In genomic region chr6:142040306-142041175, GRCm38 (mm10) we compare ENCODE assay signal across 10 mouse cellular contexts. TPM values are rescaled to one million over a fixed set of nuclear protein-coding genes. Genes with fewer than 3 reads are reported as not detected.
DNase-seq lines count a peak whose midpoint lies in the region; ATAC-seq and TF ChIP-seq lines count a peak whose summit lies in the region.
"Had no signal": no experiment of that assay in that cellular context is flagged by ENCODE, and none has a peak within 500 bp of the region (broad histone marks: within the 10 kb centered on the region; RNA-seq: fewer than 3 reads in every experiment).

No protein-coding gene starts in this region.

- peak; percentile 0 for DNase-seq in cerebellum, adult 11 months
- no peak for DNase-seq in cerebellum, adult 8-10 months
- peak; percentile 65 for DNase-seq in brain, adult 2 months (ENCODE audit: low read depth, low spot score)
- DNase-seq in forebrain, postnatal 0 days = peak; percentile 63
- peak; percentile 85 for DNase-seq in kidney, adult 9 months
- no peak for DNase-seq in MN1 (ENCODE audit: low spot score)

- peak; percentile 78 for ATAC-seq in forebrain, postnatal 0 days
- ATAC-seq in limb, embryonic 13.5 days (ENCODE audit: low FRiP score, low read depth) = peak; percentile 37; the same call in 1 of the 2 replicates
- peak; percentile 78; the same call in 1 of the 2 replicates for ATAC-seq in neural tube, embryonic 15.5 days (ENCODE audit: low FRiP score)

- no peak overlapping the region for H3K9ac ChIP-seq in forebrain, postnatal 0 days
- H3K9ac ChIP-seq in limb, embryonic 13.5 days = no peak overlapping the region
- H3K9ac ChIP-seq in neural tube, embryonic 15.5 days (replicated peaks) = no peak overlapping the region
- H3K9ac ChIP-seq: heart, embryonic 15.5 days had no signal

- H3K4me1 ChIP-seq in forebrain, postnatal 0 days (ENCODE audit: insufficient read depth) = no peaks in the 10 kb centered on the region
- no peaks in the 10 kb centered on the region for H3K4me1 ChIP-seq in limb, embryonic 13.5 days
- H3K4me1 ChIP-seq in neural tube, embryonic 15.5 days = no peaks in the 10 kb centered on the region
- H3K4me1 ChIP-seq: heart, embryonic 15.5 days had no signal

- no peaks in the 10 kb centered on the region for H3K9me3 ChIP-seq in forebrain, postnatal 0 days (ENCODE audit: low read length)
- no peaks in the 10 kb centered on the region for H3K9me3 ChIP-seq in limb, embryonic 13.5 days
- no peaks in the 10 kb centered on the region for H3K9me3 ChIP-seq in neural tube, embryonic 15.5 days (replicated peaks)
- H3K9me3 ChIP-seq: heart, embryonic 15.5 days had no signal

- no peak overlapping the region for H3K4me2 ChIP-seq in forebrain, postnatal 0 days (ENCODE audit: low read depth)
- no peak overlapping the region for H3K4me2 ChIP-seq in limb, embryonic 13.5 days (replicated peaks)
- H3K4me2 ChIP-seq in neural tube, embryonic 15.5 days = no peak overlapping the region
- H3K4me2 ChIP-seq: heart, embryonic 15.5 days had no signal

- 58% methylated on average over 16 of the region's 16 CpGs for WGBS in forebrain, postnatal 0 days
- WGBS in limb, embryonic 13.5 days = 54% methylated on average over 16 of the region's 16 CpGs
- 34% methylated on average over 16 of the region's 16 CpGs for WGBS in neural tube, embryonic 15.5 days

- H3K4me3 ChIP-seq in forebrain, postnatal 0 days (ENCODE audit: low read depth, low read length) = no peak overlapping the region
- no peak overlapping the region for H3K4me3 ChIP-seq in limb, embryonic 13.5 days
- H3K4me3 ChIP-seq in neural tube, embryonic 15.5 days (replicated peaks) = no peak overlapping the region
- H3K4me3 ChIP-seq: heart, embryonic 15.5 days had no signal

- no peaks in the 10 kb centered on the region for H3K36me3 ChIP-seq in forebrain, postnatal 0 days (ENCODE audit: insufficient read depth)
- H3K36me3 ChIP-seq in limb, embryonic 13.5 days = no peaks in the 10 kb centered on the region
- H3K36me3 ChIP-seq in neural tube, embryonic 15.5 days = no peaks in the 10 kb centered on the region
- H3K36me3 ChIP-seq: heart, embryonic 15.5 days had no signal

- H3K27me3 ChIP-seq in forebrain, postnatal 0 days (ENCODE audit: insufficient read depth, low read length) = no peaks in the 10 kb centered on the region
- H3K27me3 ChIP-seq in limb, embryonic 13.5 days = no peaks in the 10 kb centered on the region
- no peaks in the 10 kb centered on the region for H3K27me3 ChIP-seq in neural tube, embryonic 15.5 days (replicated peaks)
- H3K27me3 ChIP-seq: heart, embryonic 15.5 days had no signal

- H3K27ac ChIP-seq in forebrain, postnatal 0 days (ENCODE audit: low read depth, low read length) = no peak overlapping the region
- no peak overlapping the region for H3K27ac ChIP-seq in limb, embryonic 13.5 days
- 0 out of 2 replicates have a peak overlapping the region, but pooled peaks have one; percentile 13 for H3K27ac ChIP-seq in neural tube, embryonic 15.5 days (replicated peaks)
- H3K27ac ChIP-seq: heart, embryonic 15.5 days had no signal

- TF ChIP-seq CTCF in forebrain, postnatal 0 days (IDR thresholded peaks at IDR 0.05; ENCODE audit: low read depth) = peak; percentile 77

RNA-seq across cellular contexts. Expression of gene Gm6614, which starts 29.3 kb away (rescaled TPM):
- 0.10 TPM in 1 of 2 replicates, not detected in the other for total RNA-seq in forebrain, postnatal 0 days (2014; rRNA removed)
- polyA plus RNA-seq in forebrain, postnatal 0 days (2015; fragmentation: Nextera tagmentation; extraction: Ambion mirVana) = not detected in 2 replicates
- not detected in 2 replicates for polyA plus RNA-seq in limb, embryonic 13.5 days (2015; fragmentation: Nextera tagmentation; extraction: Ambion mirVana)
- not detected in 2 replicates for polyA plus RNA-seq in neural tube, embryonic 15.5 days (2015; fragmentation: Nextera tagmentation; extraction: Ambion mirVana)
- polyA plus RNA-seq: heart, embryonic 15.5 days; spleen, adult 2 months had no signal

Comparison
In these comparisons a context has a peak if more than half of its experiments do, and no peak if none do; other contexts are left out.
1. DNase-seq: peak in cerebellum, adult 11 months (single experiment), brain, adult 2 months (single experiment), forebrain, postnatal 0 days (single experiment) and kidney, adult 9 months (single experiment); none in cerebellum, adult 8-10 months (single experiment) and MN1 (single experiment).
2. Peak in every context shown above with its lines, with median percentiles within 50 percentile points of each other: ATAC-seq.